Mouse (Mus musculus): ENCODE data around the gene Muc3.

Muc3 gene

GRCm38 (mm10) chr5:137095135-137095534 lies 54.0 kb downstream of the Muc3 start:
- DNase-seq (ENCODE audit: low read depth, low spot score): no peak

- no peak for DNase-seq (ENCODE audit: low read depth, low spot score)
These were observed 55.4 kb downstream of the Muc3 start for GRCm38 (mm10) chr5:137093720-137094119.

- no peak for DNase-seq (ENCODE audit: low read depth, low spot score)
These were observed 57.6 kb downstream of the Muc3 start for GRCm38 (mm10) chr5:137091560-137091959.

- DNase-seq (ENCODE audit: low read depth, low spot score): no peak
These were observed 58.3 kb downstream of the Muc3 start for GRCm38 (mm10) chr5:137090870-137091269.

- DNase-seq (ENCODE audit: low read depth, low spot score): no peak
These were observed 61.7 kb downstream of the Muc3 start for GRCm38 (mm10) chr5:137087410-137087809.

- DNase-seq (ENCODE audit: low read depth, low spot score): peak; percentile 52
These were observed 63.4 kb downstream of the Muc3 start for GRCm38 (mm10) chr5:137085731-137086130.

GRCm38 (mm10) chr5:137085021-137085420 lies 64.1 kb downstream of the Muc3 start:
- peak; percentile 19 for DNase-seq (ENCODE audit: low read depth, low spot score)

Data from ZHBTc4 (cell line).